Mouse (Mus musculus): ENCODE measurements around the gene Rnf6. TPM values are rescaled to one million over a fixed set of nuclear protein-coding genes. Genes with fewer than 3 reads are reported as not detected.
A peak's percentile ranks its signal among the peaks of the same experiment; 100 is the strongest.
"Not testable (repeated sequence)": the region's sequence is repeated elsewhere in the genome, so short reads cannot be mapped to it uniquely, and the experiment has no call there.

Rnf6 gene
- total RNA-seq, 2 experiments from 2014 or later = 15.1 to 25.2 TPM

DNA sequence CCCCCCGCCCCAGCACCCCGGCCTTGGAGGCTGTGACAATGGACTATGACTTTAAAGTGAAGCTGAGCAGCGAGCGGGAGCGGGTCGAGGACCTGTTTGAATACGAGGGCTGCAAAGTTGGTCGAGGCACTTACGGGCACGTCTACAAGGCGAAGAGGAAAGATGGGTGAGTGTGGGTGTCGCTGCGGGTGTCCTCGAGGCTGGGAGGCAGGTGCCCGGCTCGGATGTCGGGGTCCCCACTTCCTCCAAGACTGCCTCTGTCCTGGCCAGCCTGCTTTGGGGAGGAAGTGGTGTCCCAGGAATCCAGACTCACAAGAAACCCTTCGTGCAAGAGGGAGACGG, 10.3 kb upstream of the Rnf6 start:
- ATAC-seq (replicated peaks; ENCODE audit: low FRiP score, low TSS enrichment, poor library complexity, severe bottlenecking) = 0 out of 2 replicates have a peak, but pooled peaks have one; percentile 1

DNA sequence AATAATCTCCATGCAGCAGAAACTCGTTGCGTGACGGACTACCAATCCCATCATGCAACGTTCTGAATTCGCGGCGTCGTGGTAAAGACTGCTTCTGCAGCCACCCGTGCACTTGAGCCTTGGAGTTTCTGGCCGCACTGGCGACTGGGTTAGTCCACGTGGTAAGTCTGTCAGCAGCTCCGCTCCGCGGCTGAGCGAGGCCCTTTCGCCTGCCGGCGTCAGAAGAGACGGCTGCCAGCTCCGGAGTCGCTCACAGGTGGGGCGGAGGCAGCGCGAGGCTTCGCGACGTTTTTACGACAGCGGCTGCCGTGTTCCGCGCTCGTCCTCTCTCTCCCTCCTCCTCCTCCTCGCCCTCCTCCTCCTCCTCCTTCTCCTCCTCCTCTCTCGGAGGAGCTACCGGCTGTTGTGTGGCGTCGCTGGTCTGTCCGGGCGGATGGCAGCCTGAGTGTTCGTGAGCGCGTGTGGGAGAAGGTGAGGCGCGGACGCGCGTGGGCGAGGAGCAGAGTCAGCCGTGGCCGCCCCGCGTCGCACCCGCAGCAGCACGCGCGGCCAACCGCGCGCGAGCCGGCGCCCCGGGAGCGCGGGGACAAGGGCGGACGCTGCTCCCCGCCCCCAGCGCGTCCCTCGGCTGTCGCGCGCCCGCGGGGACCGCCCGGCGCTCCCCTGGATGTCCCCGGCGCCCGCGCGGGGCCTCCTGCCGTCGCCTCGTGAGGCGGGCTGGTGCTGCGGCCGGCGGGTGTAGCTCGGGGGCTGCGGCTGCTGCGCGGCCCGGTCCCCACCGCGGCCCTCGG, 9.7 kb upstream of the Rnf6 start, which contains the start of gene Cdk8:
TSS of gene Cdk8 (plus strand) at position 367 of the 791 bp plus-strand sequence.
- ATAC-seq (replicated peaks; ENCODE audit: low FRiP score, low TSS enrichment, poor library complexity, severe bottlenecking) = peak; percentile 85

DNA sequence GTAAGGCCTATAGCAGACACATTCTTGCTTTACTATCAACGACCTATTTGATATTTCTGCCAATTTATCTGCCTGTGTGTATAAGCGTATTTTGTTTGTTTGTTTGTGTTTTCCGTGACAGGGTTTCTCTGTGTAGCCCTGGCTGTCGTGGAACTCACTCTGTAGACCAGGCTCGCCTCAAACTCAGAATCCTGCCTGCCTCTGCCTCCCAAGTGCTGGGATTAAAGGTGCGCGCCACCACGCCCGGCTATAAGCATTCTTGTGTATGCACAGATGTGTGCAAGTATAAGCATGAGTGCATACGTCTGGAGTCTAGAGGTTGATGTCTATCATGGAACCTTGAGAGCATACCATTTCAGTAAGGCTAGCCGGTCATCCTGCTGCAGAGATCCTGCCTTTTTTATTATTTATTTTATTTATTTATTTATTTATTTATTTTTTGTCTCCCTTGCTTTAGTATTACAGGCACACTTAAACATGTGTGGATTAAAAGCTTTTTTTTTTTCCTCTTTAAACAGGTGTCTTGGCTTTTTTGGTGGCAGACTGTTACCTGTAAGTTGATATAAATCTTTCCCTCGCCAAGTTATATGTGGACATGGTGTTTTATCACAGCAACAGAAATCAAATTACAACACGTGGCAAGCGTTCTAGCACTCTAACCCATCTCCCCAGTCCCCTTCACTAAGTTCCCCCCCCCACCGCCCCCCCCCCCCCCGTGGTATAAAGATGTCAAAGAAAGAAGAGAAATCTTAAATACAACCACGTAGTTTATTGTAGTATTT, 8.7 kb upstream of the Rnf6 start:
- ATAC-seq (replicated peaks; ENCODE audit: low FRiP score, low TSS enrichment, poor library complexity, severe bottlenecking) = no peak

DNA sequence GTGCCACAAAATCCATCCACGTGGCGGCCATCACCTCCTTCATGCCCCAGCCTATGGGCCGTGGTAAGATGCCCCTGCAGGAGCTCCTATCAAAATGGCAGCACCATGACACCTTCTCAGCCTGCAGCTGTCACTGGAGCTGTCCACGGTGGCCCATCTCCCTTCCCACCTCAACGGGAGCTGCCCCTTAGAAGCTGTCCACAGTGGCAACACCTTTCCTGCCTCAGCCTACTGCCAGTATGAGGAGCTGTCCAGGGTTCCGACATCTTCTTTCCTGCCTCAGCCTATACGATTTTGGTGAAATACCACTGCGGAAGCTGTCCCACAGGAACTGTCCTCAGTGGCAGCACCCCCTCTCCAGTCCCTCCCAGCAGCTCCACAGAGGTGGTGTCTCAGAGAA, 6.1 kb upstream of the Rnf6 start:
- no peak for ATAC-seq (replicated peaks; ENCODE audit: low FRiP score, low TSS enrichment, poor library complexity, severe bottlenecking)

DNA sequence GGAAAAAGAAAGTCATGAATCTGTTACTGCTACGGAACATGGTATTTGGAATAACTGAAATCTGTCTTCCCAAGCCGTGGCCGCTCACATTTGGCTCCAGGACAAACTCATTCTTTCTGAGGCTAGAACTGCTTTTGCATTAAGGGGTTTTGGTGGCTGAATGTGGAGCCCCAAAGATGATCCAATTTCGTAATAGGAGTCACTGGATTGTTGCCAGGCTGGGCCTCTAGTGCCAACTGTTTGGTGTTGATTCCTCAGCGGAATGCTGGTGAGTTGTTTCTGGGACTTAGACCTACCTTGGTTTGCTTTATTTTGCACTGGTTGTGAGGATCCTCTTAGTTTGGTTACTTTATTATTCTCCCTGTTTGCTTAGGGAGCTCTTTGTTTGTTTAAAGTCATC, 2.4 kb upstream of the Rnf6 start:
- ATAC-seq (replicated peaks; ENCODE audit: low FRiP score, low TSS enrichment, poor library complexity, severe bottlenecking) = no peak

DNA sequence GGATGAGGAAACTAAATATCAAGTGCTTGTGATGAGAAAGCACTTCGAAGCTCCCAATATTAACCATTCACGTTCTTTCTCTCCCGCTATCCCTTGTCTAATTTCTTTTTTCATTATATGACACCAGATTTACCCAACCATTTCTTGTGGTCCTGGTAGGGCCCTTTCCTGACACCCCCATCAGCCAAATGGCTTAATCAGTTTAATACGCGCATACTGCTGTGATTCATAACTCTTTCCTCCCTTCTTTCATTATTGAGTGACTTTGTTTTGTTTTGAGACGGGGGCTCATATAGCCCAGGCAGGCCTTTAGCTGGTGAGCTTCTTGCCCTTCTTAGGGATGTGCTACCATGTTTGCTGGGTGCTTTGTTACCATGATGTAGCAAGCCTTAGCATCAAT, 367 bp upstream of the Rnf6 start:
- no peak for ATAC-seq (replicated peaks; ENCODE audit: low FRiP score, low TSS enrichment, poor library complexity, severe bottlenecking)

DNA sequence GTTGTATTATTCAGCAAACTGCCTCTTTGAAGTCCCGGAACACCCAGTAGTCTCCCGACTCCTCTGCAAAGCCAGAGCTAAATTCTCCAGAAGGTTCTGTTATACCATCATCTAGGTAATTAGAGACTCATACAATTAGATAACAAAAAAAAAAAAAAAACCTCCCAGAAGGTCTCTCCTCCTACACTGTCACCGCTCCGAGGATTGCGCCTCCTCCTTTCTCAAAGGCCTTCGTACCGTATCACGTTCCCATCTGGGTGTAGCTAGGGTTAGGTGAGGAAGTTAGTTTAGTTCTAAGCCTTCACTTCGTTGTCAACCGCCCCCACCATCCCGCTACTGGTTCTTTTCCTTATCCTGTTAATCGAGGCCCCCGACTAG, 865 bp downstream of the Rnf6 start:
- ATAC-seq (replicated peaks; ENCODE audit: low FRiP score, low TSS enrichment, poor library complexity, severe bottlenecking) = peak; percentile 87

DNA sequence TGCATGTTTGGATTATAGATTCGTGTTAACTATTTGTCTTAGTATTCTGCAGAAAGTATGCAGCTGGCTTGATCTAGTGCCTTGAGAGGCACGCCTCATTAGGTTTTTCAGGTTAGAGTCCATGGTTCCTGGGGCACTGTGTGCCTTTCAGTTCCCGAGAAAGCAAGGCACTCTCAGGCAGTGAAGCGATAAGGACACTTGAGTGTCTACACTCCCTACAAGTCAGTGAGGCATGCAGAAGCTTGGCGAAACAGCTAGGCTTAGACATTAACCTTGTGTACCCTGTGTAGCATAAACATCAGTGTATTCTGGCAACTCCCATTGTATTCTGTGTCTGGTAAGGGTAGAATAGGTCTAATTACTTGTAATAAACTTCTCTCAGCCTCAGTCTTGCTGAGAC, 15.8 kb downstream of the Rnf6 start:
- no peak for ATAC-seq (replicated peaks; ENCODE audit: low FRiP score, low TSS enrichment, poor library complexity, severe bottlenecking)

DNA sequence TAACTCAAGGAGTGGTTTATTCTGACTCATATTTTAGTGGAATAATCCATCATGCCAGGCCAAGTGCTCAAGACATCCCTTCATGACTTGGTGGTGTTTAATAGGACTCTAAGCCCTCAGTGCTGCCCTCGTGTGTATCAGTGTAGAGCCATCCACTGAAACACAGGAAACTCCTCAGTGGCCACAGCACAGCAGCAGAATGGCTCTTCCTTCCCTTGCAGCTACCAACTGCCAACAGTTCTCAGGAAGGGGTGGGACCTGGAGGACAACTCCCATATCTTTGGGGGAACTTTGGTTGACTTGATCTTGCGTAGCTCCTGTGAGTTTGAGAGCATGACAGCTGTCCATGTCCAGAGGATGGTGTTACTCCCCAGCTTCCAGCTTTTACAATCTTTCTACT, 17.4 kb downstream of the Rnf6 start:
- 0 out of 2 replicates have a peak, but pooled peaks have one; percentile 36 for ATAC-seq (replicated peaks; ENCODE audit: low FRiP score, low TSS enrichment, poor library complexity, severe bottlenecking)

DNA sequence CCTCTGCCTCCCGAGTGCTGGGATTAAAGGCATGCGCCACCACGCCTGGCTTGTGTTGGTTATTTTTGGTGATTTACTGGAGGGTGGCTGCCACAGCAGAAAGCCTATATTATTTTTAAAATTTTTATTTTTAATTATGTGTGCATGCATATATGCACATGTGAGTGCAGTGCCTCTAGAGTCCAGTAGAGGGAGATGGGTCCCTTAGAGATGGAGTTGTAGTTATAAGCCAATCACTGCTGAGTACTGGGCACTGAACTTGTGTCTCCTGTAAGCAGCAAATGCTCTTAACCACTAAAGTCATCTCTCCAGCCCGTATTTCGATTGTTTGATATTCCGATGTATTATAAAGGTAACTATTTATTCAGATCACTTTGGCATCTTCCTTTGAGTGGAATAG, 20.8 kb downstream of the Rnf6 start:
- 0 out of 2 replicates have a peak, but pooled peaks have one; percentile 42 for ATAC-seq (replicated peaks; ENCODE audit: low FRiP score, low TSS enrichment, poor library complexity, severe bottlenecking)

DNA sequence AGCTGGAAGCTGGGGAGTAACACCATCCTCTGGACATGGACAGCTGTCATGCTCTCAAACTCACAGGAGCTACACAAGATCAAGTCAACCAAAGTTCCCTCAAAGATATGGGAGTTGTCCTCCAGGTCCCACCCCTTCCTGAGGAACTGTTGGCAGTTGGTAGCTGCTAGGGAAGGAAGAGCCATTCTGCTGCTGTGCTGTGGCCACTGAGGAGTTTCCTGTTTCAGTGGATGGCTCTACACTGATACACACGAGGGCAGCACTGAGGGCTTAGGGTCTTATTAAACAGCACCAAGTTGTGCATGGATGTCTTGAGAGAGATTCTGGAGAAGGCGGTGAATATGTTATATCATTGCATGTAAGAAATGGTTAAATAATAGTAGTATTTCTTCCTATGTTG, 21.8 kb downstream of the Rnf6 start:
- no peak for ATAC-seq (replicated peaks; ENCODE audit: low FRiP score, low TSS enrichment, poor library complexity, severe bottlenecking)

DNA sequence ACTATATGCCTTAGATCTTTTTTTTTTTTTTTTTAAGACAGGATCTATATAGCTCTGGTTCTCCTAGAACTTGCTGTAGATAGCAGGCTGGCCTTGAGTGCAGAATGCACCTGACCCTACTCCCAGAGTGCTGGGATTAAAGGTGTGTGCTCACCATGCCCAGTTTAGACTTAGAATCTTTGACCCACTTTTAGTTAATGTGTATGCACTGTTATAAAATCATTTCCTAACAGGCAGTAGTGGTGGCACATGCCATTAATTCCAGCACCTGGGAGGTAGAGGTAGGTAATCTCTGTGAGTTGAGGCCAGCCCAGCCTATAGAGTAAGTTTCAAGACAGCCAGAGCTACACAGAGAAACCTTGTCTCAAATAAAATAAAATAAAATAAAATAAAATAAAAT, 22.3 kb downstream of the Rnf6 start:
- ATAC-seq (replicated peaks; ENCODE audit: low FRiP score, low TSS enrichment, poor library complexity, severe bottlenecking) = no peak

DNA sequence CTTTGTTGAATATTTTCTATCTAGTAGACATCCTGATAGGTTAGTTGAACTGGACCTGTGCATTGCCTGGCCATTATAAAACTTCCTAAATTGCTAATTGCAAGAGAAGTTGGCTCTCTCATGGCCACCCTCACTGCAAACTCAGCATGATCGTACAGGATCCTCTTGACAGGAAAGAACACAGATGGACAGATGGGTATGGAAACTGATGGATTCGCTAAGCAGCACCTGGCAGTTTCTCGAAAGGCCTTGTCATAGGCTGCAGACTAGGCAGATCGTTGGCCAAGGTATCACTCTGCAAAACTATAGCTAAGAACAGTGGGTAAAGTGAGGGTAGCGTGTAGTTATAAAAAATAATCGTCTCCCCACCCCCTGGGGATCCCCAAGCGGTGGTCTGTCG, 28.0 kb downstream of the Rnf6 start:
- no peak for ATAC-seq (replicated peaks; ENCODE audit: low FRiP score, low TSS enrichment, poor library complexity, severe bottlenecking)

DNA sequence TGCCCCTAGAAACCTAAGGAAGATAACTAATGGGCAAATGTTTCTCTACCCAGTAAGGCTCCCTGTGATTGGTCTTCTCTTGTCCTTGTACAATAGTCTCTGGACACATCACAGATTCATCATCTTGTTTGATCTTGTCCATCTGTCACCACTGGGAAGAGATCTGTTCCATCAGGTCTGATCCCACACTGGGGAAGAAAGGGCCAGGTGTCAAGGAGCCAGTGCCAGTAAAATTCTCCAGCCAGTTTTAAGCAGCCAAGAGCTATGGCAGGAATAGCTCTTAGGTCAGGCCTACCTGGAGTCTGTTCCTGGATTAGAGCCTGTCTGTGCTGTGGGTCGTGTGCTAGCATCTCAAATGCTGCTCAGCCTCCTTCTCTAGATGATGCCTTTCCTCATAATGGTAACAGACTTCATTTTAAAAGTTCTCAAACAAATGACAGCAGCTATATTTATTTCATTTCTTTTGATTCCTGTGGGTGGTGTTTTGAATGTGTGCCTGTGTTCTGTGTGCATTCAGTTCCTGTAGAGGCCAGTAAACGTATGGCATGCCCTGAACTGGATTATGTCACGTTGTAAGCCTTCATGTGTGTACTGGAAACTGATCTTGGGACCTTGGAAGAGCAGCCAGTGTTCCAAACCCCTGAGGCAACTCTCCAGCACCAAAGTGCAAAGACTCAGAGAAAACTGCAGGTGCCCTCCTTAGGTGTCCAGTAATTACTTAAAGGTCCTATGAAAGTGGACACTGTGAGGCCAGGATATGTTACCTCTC, 30.7 kb downstream of the Rnf6 start:
- ATAC-seq (replicated peaks; ENCODE audit: low FRiP score, low TSS enrichment, poor library complexity, severe bottlenecking) = no peak

DNA sequence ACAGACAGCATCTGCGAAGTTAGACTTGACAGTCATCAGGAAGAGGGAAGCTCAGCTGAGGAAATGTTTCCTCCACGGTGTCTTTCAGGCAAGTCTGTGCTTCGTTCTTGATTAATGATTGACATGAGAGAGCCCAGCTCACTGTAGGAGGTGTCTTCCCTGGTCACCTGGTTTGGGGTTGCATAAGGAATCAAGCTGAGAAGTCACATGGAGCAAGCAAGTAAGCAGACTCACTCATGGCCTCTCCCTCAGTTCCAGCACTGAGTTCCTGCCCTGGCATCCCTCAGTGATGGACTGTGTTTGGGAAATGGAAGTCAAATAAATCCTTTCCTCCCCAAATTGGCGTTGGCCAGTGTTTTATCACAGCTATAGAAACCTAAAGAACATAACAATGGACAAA, 31.3 kb downstream of the Rnf6 start:
- ATAC-seq (replicated peaks; ENCODE audit: low FRiP score, low TSS enrichment, poor library complexity, severe bottlenecking) = no peak

DNA sequence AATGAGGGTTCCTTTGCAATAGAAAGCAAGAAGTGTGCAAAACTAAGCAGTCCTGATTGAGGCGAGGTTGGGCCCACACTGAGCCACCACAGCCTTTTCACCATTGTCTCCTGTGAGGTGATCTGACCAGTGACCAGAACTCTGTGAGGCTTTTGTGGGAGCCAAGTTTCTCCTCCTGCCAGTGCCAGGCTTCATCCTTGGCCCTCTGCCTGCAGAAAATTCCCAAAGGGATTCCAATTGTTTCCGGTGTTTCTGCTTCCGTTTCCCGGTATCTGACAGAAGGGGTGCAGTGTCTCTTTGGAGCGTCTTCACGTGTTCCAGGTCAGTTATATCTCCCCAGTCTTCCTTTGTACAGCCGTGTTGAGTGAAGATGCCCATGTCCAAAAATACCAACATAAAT, 32.6 kb downstream of the Rnf6 start:
- no peak for ATAC-seq (replicated peaks; ENCODE audit: low FRiP score, low TSS enrichment, poor library complexity, severe bottlenecking)

DNA sequence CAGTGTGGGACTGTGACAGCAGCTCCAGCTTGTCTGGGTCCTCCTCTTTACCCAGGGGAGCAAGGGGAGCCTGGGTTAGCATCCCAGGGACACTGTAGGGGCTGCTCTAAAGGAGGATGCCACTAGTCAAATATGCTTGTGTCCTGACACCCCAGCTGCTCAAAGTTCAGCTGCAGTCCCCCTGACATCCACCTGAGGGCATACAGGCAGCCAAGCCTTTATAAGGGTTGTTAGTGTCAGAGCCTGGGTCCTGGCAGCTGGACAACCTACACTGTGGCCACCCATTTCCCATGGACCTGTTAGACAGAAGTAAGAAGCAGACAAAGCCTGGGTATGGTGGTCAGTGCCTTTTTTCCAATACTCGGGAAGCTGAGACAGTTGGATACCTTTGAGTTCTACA, 33.2 kb downstream of the Rnf6 start:
- ATAC-seq (replicated peaks; ENCODE audit: low FRiP score, low TSS enrichment, poor library complexity, severe bottlenecking) = peak; percentile 51

DNA sequence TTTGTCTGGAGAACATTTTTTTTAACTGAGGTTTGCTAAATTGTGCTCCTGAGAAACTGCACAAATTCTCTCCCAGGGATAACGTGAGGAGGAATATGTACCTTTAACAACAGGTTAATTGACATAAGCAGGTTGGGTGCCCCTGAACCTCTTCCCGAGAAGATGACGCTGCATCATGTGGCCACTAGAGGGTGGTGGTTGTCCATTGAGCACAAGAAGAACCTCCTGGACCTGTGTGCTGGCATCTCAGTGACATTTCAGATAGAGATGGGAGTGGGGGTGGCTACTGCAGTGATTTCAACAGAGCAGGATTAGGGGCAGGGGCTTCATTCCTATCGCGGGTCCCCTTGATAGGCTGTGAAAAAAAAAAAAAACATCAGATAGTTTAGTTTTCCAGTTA, 33.9 kb downstream of the Rnf6 start:
- ATAC-seq (replicated peaks; ENCODE audit: low FRiP score, low TSS enrichment, poor library complexity, severe bottlenecking) = peak; percentile 66; the same call in 1 of the 2 replicates

DNA sequence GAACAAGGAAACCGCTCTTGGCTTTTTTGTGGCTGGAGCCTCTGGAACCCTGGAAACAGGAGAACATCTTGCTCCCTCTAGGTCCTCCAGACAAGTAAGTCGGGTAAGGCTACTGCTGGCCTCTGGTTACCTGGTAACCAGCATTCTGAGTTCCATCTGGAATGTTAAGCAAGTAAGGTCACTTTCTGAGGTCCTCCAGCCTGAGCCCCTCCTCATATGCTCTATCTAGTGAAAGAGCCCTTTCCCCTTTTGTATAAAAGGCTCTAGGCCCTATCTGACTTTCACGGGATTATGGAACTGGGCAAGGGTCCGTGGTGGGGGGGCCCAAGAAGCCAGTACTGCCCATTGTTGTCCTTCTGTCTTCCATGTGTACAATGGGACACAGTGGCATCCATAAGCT, 36.2 kb downstream of the Rnf6 start, which contains the start of gene 1700001J03Rik:
TSS of gene 1700001J03Rik (minus strand) at position 101 of the 400 bp plus-strand sequence.
- not testable (repeated sequence) for ATAC-seq (replicated peaks; ENCODE audit: low FRiP score, low TSS enrichment, poor library complexity, severe bottlenecking)

DNA sequence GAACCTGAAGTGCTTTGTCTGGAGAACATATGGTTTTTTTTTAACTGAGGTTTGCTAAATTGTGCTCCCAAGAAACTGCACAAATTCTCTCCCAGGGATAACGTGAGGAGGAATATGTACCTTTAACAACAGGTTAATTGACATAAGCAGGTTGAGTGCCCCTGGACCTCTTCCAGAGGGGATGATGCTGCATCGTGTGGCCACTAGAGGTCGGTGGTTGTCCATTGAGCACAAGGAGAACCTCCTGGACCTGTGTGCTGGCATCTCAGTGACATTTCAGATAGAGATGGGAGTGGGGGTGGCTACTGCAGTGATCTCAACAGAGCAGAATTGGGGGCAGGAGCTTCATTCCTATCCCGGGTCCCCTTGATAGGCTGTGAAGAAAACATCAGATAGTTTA, 48.6 kb downstream of the Rnf6 start:
- not testable (repeated sequence) for ATAC-seq (replicated peaks; ENCODE audit: low FRiP score, low TSS enrichment, poor library complexity, severe bottlenecking)

All from megakaryocyte-erythroid progenitor cell, adult 5-6 weeks (primary cell).